Mouse (Mus musculus) A20 (cell line): ENCODE measurements around the gene Tmed10.

Source experiments
- DNase-seq: peaks from one replicate; pipeline ENCODE4 v3.0.0-alpha.2; 2011; ENCODE audit warnings: low read depth, low spot score

Gene Tmed10

GRCm38 (mm10) chr12:85374561-85375272, at the start of gene Tmed10:
Tmed10 (minus strand) TSS chr12:85374847.
- DNase-seq: peak; percentile 96

DNA sequence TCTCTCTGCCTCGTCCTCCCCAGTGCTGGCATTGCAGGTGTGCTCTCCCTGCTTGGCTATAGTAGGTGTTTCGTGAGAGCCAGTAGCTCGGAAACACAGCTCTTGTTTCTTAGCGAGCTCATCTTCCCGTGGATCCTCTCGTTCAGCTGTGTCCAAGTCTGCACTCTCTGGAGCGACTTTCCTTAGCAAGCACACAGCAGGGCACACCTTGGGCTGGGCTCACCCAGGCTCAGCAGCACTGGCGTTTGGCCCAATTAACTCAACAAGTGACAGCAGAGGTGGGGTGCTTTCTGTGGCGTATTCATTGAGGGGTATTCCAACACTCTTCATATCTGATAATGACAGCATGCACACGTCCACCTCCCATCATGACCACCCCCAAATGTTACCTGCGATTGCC, 48.6 kb upstream of the Tmed10 start:
- no peak for DNase-seq

- DNase-seq: no peak
Observed at GRCm38 (mm10) chr12:85422536-85422935, 47.9 kb upstream of the Tmed10 start.

DNA sequence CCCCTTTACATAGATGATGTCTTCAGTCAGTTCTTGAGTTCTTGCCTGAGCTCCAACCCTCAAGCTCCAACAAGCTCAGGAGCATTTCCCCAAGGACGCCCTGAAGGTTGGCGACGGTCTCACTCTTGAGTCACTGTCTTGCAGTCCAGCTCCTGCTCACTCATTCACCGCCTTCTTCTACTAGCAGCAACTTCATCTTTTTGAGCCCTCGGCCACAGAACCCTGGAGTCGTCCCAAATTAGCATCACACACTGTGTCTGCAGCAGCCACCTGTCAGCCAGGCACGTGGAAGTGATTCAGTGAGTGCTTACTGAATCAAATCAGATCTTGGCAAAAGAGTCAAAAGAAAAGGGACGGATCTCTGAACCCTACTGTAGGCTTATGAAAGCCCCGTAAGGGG, 46.3 kb upstream of the Tmed10 start:
- peak; percentile 19 for DNase-seq

- DNase-seq: no peak
Observed at GRCm38 (mm10) chr12:85417845-85418244, 43.2 kb upstream of the Tmed10 start.

DNA sequence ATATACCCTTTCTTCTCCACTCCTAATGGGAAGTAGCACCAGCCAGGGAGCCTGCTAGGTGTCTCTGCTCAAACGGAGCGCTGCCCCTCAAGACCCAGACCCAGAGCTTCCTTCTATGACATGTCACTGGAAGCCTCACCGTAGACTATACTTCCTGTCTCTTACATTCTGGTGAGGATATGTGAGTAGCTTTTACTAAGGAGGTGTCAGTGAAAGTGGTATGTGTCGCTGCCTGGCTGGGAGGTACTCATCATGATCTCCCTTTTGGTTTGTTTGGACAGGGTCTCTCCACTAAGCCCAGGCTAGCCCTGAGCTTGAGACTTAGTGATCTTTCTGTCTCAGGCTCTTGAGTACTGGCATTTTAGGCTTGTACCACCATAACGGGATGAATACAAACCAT, 41.7 kb upstream of the Tmed10 start:
- DNase-seq: no peak

DNA sequence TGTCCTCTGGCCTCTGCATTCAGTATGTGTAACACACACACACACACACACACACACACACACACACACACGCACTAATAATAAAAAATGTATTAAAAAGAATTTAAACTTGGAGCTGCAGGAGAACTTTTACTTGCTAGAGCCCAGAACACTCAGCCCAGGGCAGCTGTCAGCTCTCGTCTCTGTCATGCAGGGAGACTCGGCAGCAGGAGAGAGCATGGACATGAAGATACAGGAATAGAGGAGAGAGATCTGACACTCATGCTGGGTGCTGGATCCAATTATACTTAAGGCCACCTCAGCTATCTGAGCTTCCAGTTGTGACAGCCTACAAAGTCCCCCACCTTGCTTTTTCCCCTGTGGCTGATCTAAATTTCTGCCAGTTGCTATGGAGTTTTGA, 41.2 kb upstream of the Tmed10 start:
- no peak for DNase-seq

- no peak for DNase-seq
Observed at GRCm38 (mm10) chr12:85411136-85411535, 36.5 kb upstream of the Tmed10 start.

DNA sequence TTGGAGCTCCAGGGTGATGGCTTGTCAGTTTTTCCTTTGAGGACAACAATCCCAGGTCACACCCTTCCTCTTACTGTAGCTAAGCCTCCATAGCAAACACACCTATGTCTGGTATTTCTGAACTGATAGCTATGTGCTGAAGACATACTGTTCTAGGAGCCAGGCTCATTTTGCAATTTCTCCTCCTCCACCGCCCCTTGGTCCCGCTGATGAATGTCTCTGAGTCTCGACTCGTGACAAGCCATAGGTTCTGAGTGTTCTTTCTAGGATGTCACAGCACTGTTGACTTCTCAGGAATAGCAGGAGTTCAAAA, 23.3 kb upstream of the Tmed10 start:
- DNase-seq: no peak

DNA sequence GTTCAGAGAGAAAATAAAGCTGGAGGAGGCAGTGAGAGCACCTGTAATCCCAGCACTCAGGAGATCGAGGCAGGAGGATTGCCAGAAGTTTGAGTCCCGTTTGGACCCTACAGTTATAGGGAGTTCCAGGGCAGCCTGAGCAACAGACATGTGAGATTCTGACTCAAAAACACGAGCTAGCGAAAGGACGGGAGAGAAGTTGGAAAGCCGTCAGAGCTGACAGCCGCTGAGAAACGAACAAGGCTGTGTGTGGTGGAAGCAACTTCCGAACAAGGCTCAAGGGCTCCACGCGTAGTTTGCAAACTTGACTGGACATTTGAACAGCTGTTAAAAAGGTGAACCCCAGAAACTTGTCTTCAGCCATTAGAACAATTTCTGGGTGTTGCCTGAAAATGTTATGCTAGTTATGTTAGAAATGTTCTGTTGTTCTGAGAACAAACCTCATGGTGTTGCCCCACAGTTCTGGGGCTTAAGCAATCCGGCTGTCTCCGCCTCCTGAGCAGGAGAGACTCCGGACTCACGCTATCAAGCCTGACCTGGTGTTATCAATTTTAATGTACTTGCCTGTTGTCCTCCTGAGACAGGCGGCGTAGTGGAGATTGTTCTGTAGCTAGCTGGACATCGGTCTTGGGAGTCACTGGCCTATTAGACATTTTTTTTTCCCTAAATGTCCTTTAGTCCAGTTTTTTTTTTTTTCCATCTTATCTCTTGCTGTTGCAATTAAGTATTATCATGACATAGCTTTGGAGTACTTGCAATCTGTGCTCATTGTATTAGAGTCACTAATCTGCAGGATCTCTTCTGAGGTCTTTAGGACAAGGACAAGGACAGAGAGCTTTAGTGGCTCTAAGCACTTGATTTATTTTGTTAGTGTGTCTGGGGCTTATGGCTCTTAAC, 22.7 kb upstream of the Tmed10 start:
- no peak for DNase-seq

- no peak for DNase-seq
Observed at GRCm38 (mm10) chr12:85393981-85394380, 19.3 kb upstream of the Tmed10 start.

GRCm38 (mm10) chr12:85393526-85393925, 18.9 kb upstream of the Tmed10 start:
- no peak for DNase-seq

- no peak for DNase-seq
Observed at GRCm38 (mm10) chr12:85391148-85391547, 16.5 kb upstream of the Tmed10 start.

GRCm38 (mm10) chr12:85389204-85390185, 14.8 kb upstream of the Tmed10 start:
- DNase-seq: no peak

DNA sequence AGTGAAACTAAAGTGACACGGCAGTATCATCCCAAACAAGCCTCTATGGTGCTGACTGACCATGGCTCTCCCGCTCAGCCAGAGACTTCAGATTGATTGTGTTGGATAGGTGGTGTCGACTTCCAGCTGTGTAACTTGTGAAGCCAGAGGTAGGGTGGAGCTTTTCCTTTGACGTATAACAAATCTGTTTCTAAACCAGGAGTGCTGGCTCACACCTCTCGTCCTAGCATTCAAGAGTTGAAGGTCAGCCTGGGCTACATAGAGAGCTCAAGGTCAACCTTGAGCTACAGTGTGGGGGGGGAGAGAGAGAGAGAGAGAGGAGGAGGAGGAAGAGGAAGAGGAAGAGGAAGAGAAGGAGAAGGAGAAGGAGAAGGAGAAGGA, 11.3 kb upstream of the Tmed10 start:
- DNase-seq: no peak

- peak; percentile 62 for DNase-seq
Observed at GRCm38 (mm10) chr12:85385329-85385994, 10.8 kb upstream of the Tmed10 start.

DNA sequence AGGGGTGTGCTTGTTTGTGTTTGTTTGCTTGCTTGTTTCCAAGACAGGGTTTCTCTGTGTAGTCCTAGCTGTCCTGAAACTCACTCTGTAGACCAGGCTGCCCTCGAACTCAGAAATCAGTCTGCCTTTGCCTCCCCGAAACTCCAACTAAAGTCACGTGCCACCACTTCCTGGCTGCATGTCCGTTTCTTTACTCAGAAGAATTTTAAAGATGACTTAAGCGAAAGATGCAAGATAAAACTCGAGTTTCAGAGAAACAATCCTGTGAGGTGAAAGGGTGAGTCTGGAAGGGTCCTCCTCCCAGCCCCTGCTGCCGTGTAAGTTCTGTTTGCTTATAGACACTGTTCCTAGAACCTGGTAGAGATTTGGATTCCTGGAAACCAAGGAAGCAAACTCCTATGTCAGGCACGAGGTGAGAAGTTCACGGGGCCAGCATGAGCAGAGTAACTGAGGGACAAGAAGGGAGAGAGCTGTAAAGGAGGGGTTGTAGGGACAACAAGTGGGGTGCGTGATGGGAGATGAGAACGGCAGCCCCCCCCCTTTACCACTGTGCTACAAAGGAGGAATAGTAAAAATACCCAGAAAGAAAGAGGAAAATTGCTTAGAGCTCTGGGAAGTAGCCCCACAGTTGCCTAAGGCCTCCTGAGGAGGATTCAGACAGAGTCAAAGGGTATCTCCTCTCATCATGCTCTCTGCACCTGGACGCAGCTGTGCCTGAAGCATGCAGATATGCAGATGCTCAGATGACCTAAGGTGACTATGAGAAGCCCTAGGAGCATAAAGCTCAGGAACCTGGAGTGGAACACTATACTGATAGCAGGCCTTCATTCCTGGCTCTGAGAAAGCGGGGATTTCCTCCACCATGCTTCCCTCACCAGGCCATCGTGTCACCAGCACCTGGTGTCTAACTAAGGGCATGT, 8.4 kb upstream of the Tmed10 start:
- DNase-seq: no peak

DNA sequence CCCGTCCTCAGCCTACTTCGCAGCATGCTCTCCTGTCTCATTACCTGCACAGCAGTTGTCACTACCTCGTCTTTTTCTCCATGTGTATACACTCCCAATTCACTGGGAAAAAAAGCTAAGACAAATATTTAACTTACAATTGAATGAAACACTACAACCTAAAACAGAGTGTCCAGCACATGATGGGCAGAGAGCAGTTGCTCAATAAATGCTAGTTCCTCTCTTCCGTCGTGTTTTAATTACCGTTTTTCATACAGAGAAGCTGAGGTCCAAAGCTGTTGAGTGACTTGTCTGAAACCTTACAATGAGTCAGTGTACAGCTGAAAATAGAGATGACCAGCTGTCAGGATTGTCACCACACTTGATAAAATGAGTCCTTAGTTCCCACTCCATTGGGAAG, 6.9 kb upstream of the Tmed10 start:
- no peak for DNase-seq

- DNase-seq: peak; percentile 48
Observed at GRCm38 (mm10) chr12:85380942-85381341, 6.3 kb upstream of the Tmed10 start.

- DNase-seq: no peak
Observed at GRCm38 (mm10) chr12:85380308-85380707, 5.7 kb upstream of the Tmed10 start.
